Mouse (Mus musculus) limb, embryonic 12.5 days (tissue): Measurements from ENCODE around the gene Tbc1d13. TPM values are rescaled to one million over a fixed set of nuclear protein-coding genes. Genes with fewer than 3 reads are reported as not detected.
"Not testable (repeated sequence)": the region's sequence is repeated elsewhere in the genome, so short reads cannot be mapped to it uniquely, and the experiment has no call there.

Source experiments
- ATAC-seq: fragments of 200-750 bp; cut with Nextera tagmentation; 2 replicates; pipeline ENCODE4 v1.8.0; 2017; ENCODE audit warnings: low read depth, moderate TSS enrichment; ENCODE audit not compliant: insufficient number of reproducible peaks, insufficient read depth, low FRiP score, low TSS enrichment
- H3K27ac ChIP-seq: fragments of 300-500 bp; sonication (generic); 2 replicates; pipeline ENCODE4 v1.5.1; 2016; ENCODE audit warnings: mild to moderate bottlenecking, moderate library complexity
- H3K27me3 ChIP-seq: fragments of 300-500 bp; sonication (generic); 2 replicates; pipeline ENCODE4 v1.6.1; 2016; ENCODE audit warnings: mild to moderate bottlenecking, moderate library complexity
- H3K36me3 ChIP-seq: fragments of 300-500 bp; sonication (generic); 2 replicates; pipeline ENCODE4 v1.6.1; 2016; ENCODE audit warnings: mild to moderate bottlenecking, moderate library complexity
- H3K4me1 ChIP-seq: fragments of 300-500 bp; sonication (generic); replicated peaks from 2 replicates; pipeline ENCODE4 v1.6.1; 2016
- H3K4me2 ChIP-seq: fragments of 300-500 bp; sonication (generic); 2 replicates; pipeline ENCODE4 v1.6.1; 2016; ENCODE audit warnings: mild to moderate bottlenecking, moderate library complexity
- H3K4me3 ChIP-seq: fragments of 300-500 bp; sonication (generic); replicated peaks from 2 replicates; pipeline ENCODE4 v1.5.1; 2016; ENCODE audit warnings: mild to moderate bottlenecking
- H3K9ac ChIP-seq: fragments of 300-500 bp; sonication (generic); replicated peaks from 2 replicates; pipeline ENCODE4 v1.6.1; 2016; ENCODE audit warnings: mild to moderate bottlenecking, moderate library complexity
- H3K9me3 ChIP-seq: fragments of 300-500 bp; sonication (generic); 2 replicates; pipeline ENCODE4 v1.6.1; 2016; ENCODE audit warnings: mild to moderate bottlenecking, moderate library complexity
- WGBS: fragments of 180-500 bp; shearing (Covaris S2); methylation state at CpG from one replicate; pipeline ENCODE4 v1.1.7; 2016; 5-methylcytosine and 5-hydroxymethylcytosine counted together
- polyA plus RNA-seq: library from polyadenylated mRNA; unstranded; fragments of >200 nt; fragmentation: Nextera tagmentation; extraction: Ambion mirVana; gene quantifications from 2 replicates; pipeline ENCODE4 v1.2.1, GENCODE M21; 2016

Tbc1d13 gene
- polyA plus RNA-seq, 1 experiment from 2014 or later: 11.3 TPM

- not testable (repeated sequence) for H3K27ac ChIP-seq, H3K27me3 ChIP-seq, H3K4me1 ChIP-seq, H3K9me3 ChIP-seq, H3K9ac ChIP-seq
- Histone ChIP-seq H3K36me3 (peaks cover 36% of the 10 kb centered on the region), H3K4me2 (peak overlapping the region; percentile 91), H3K4me3 (peak overlapping the region; percentile 79)
- 64% methylated on average over 7 of the region's 7 CpGs for WGBS
- ATAC-seq: 0 out of 2 replicates have a peak, but pooled peaks have one; percentile 1
These were observed 45.2 kb downstream of the Tbc1d13 start for GRCm38 (mm10) chr2:30178711-30179110.

- no peak overlapping the region for H3K4me3 ChIP-seq
- H3K4me1 ChIP-seq: peaks cover 4% of the 10 kb centered on the region
- peaks cover 11% of the 10 kb centered on the region; the same call in 1 of the 2 replicates for H3K36me3 ChIP-seq
- no peaks in the 10 kb centered on the region; the same call in 1 of the 2 replicates for H3K9me3 ChIP-seq
- H3K4me2 ChIP-seq: no peak overlapping the region
- H3K27ac ChIP-seq: no peak overlapping the region
- ATAC-seq: no peak
- no peaks in the 10 kb centered on the region for H3K27me3 ChIP-seq
- 87% methylated on average over 2 of the region's 2 CpGs for WGBS
- H3K9ac ChIP-seq: no peak overlapping the region
These were observed 48.9 kb downstream of the Tbc1d13 start for GRCm38 (mm10) chr2:30182424-30182823.

- Histone ChIP-seq H3K9ac (no peak overlapping the region), H3K36me3 (peaks cover 11% of the 10 kb centered on the region; the same call in 1 of the 2 replicates), H3K4me1 (no peaks in the 10 kb centered on the region), H3K9me3 (no peaks in the 10 kb centered on the region; the same call in 1 of the 2 replicates), H3K27ac (no peak overlapping the region), H3K27me3 (no peaks in the 10 kb centered on the region), H3K4me2 (no peak overlapping the region), H3K4me3 (no peak overlapping the region)
- no peak for ATAC-seq
- 66% methylated on average over 3 of the region's 3 CpGs for WGBS
These were observed 50.2 kb downstream of the Tbc1d13 start for GRCm38 (mm10) chr2:30183721-30184120.

GRCm38 (mm10) chr2:30185276-30185675 lies 51.7 kb downstream of the Tbc1d13 start:
- Histone ChIP-seq H3K9ac (no peak overlapping the region), H3K4me2 (no peak overlapping the region), H3K4me3 (no peak overlapping the region), H3K4me1 (no peaks in the 10 kb centered on the region), H3K27me3 (no peaks in the 10 kb centered on the region), H3K9me3 (no peaks in the 10 kb centered on the region; the same call in 1 of the 2 replicates), H3K27ac (no peak overlapping the region), H3K36me3 (peaks cover 11% of the 10 kb centered on the region; the same call in 1 of the 2 replicates)
- no peak for ATAC-seq
- 86% methylated on average over 6 of the region's 6 CpGs for WGBS

GRCm38 (mm10) chr2:30185681-30186080 lies 52.1 kb downstream of the Tbc1d13 start:
- H3K4me3 ChIP-seq: no peak overlapping the region
- no peak for ATAC-seq

GRCm38 (mm10) chr2:30191790-30192580 lies 58.4 kb downstream of the Tbc1d13 start:
- Histone ChIP-seq H3K9me3 (no peaks in the 10 kb centered on the region), H3K4me1 (no peaks in the 10 kb centered on the region), H3K4me2 (no peak overlapping the region), H3K9ac (no peak overlapping the region), H3K4me3 (no peak overlapping the region), H3K27ac (no peak overlapping the region), H3K36me3 (no peaks in the 10 kb centered on the region), H3K27me3 (no peaks in the 10 kb centered on the region)
- ATAC-seq: no peak
- 85% methylated on average over 12 of the region's 12 CpGs for WGBS

More at GRCm38 (mm10) chr2:30185681-30186080, 52.1 kb downstream of the Tbc1d13 start:
- no peak overlapping the region for H3K27ac ChIP-seq
- H3K4me1 ChIP-seq: no peaks in the 10 kb centered on the region
- H3K9ac ChIP-seq: no peak overlapping the region
- peaks cover 11% of the 10 kb centered on the region; the same call in 1 of the 2 replicates for H3K36me3 ChIP-seq
- WGBS: 81% methylated on average over 3 of the region's 3 CpGs
- H3K4me2 ChIP-seq: no peak overlapping the region
- H3K27me3 ChIP-seq: no peaks in the 10 kb centered on the region
- no peaks in the 10 kb centered on the region; the same call in 1 of the 2 replicates for H3K9me3 ChIP-seq

GRCm38 (mm10) chr2:30194656-30195055 lies 61.1 kb downstream of the Tbc1d13 start:
- ATAC-seq: no peak
- 88% methylated on average over 3 of the region's 3 CpGs for WGBS
- no peaks in the 10 kb centered on the region for H3K4me1 ChIP-seq
- no peaks in the 10 kb centered on the region for H3K9me3 ChIP-seq
- H3K36me3 ChIP-seq: no peaks in the 10 kb centered on the region
- H3K27me3 ChIP-seq: no peaks in the 10 kb centered on the region
- no peak overlapping the region for H3K4me3 ChIP-seq
- H3K27ac ChIP-seq: no peak overlapping the region
- H3K9ac ChIP-seq: no peak overlapping the region
- no peak overlapping the region for H3K4me2 ChIP-seq

GRCm38 (mm10) chr2:30198021-30198420 lies 64.5 kb downstream of the Tbc1d13 start:
- Histone ChIP-seq H3K27ac (no peak overlapping the region), H3K4me2 (no peak overlapping the region), H3K4me1 (no peaks in the 10 kb centered on the region), H3K27me3 (no peaks in the 10 kb centered on the region), H3K9me3 (no peaks in the 10 kb centered on the region), H3K4me3 (no peak overlapping the region), H3K9ac (no peak overlapping the region), H3K36me3 (no peaks in the 10 kb centered on the region)
- 67% methylated on average over 4 of the region's 4 CpGs for WGBS
- no peak for ATAC-seq

GRCm38 (mm10) chr2:30199984-30200383 lies 66.4 kb downstream of the Tbc1d13 start:
- H3K4me3 ChIP-seq: no peak overlapping the region
- H3K27ac ChIP-seq: no peak overlapping the region
- H3K9ac ChIP-seq: no peak overlapping the region
- 34% methylated on average over 1 of the region's 1 CpGs for WGBS
- no peaks in the 10 kb centered on the region for H3K36me3 ChIP-seq
- H3K27me3 ChIP-seq: no peaks in the 10 kb centered on the region
- peaks cover 6% of the 10 kb centered on the region for H3K4me1 ChIP-seq
- no peak for ATAC-seq
- H3K4me2 ChIP-seq: no peak overlapping the region
- H3K9me3 ChIP-seq: no peaks in the 10 kb centered on the region

GRCm38 (mm10) chr2:30200388-30200925 lies 66.9 kb downstream of the Tbc1d13 start:
- 83% methylated on average over 5 of the region's 5 CpGs for WGBS
- Histone ChIP-seq H3K4me3 (no peak overlapping the region), H3K27me3 (no peaks in the 10 kb centered on the region), H3K36me3 (no peaks in the 10 kb centered on the region), H3K27ac (no peak overlapping the region), H3K4me1 (peaks cover 9% of the 10 kb centered on the region), H3K4me2 (no peak overlapping the region), H3K9me3 (no peaks in the 10 kb centered on the region), H3K9ac (no peak overlapping the region)
- no peak for ATAC-seq
